Mouse (Mus musculus) cortical plate, adult 2 months (tissue): ENCODE measurements around the gene Slf2.

Experiments
- CTCF ChIP-seq: fragments of 200-500 bp; IDR thresholded peaks from 2 replicates; pipeline ENCODE4 v1.5.1; 2011; ENCODE audit warnings: mild to moderate bottlenecking, control low read depth, low read length; ENCODE audit not compliant: insufficient read depth; ENCODE audit errors: extremely low read depth
- POLR2A ChIP-seq: fragments of 200-500 bp; IDR thresholded peaks from 2 replicates; pipeline ENCODE4 v1.6.1; 2011; ENCODE audit warnings: mild to moderate bottlenecking, low read length, control low read depth; ENCODE audit not compliant: insufficient read depth; ENCODE audit errors: extremely low read depth

- no peak for TF ChIP-seq POLR2A
- no peak for TF ChIP-seq CTCF
These were observed 35.0 kb downstream of the Slf2 start for GRCm38 (mm10) chr19:44965978-44966377.
